Mouse (Mus musculus) heart, postnatal 14 days (tissue): Measurements from ENCODE around the gene Slc9a1. TPM values are rescaled to one million over a fixed set of nuclear protein-coding genes. Genes with fewer than 3 reads are reported as not detected.
A peak's percentile ranks its signal among the peaks of the same experiment; 100 is the strongest.

ENCODE experiments used
- DNase-seq, 2 experiments: peaks; one replicate each; pipeline ENCODE4 v3.0.0; 2021 to 2022
- intact Hi-C: fragments of 180-260 bp; cut with DNase I; formaldehyde crosslinking; loops from one replicate; pipeline ENCODE4 v1.15.1; 2025
- microRNA-seq, 2 experiments: library from miRNA; unstranded; fragments of <30 nt; microRNA quantifications; one replicate each; pipeline ENCODE4 v1.2.0; 2021 to 2022
- total RNA-seq, 2 experiments: library from RNA; stranded (reverse); gene quantifications; 2 replicates each; pipeline ENCODE4 v1.2.3; 2021

Slc9a1 gene
- total RNA-seq, 2 experiments from 2014 or later, result 21.2 to 22.9 TPM

DNA sequence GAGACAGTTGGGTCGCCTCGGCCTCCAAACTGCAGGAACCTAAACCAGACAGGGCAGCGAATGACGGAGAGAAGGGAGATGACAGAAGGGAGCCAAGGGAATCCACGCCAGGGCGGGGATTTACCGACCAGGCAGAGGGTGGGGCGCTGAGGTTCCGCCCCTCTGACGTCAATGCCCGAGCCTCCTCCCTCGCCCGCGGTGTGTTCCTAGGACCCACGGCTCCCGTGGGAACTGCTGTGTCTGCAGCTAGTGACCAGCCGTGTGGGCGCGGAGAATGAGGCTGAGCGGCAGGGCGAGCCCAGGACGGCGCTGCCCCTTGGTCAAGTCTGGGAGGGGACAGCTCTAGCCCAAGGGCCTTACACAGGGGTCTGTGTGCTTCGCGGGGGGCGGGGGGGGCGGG, 98.6 kb downstream of the Slc9a1 start:
- DNase-seq, result peak; percentile 88
- intact Hi-C loops, result no loop called here

DNA sequence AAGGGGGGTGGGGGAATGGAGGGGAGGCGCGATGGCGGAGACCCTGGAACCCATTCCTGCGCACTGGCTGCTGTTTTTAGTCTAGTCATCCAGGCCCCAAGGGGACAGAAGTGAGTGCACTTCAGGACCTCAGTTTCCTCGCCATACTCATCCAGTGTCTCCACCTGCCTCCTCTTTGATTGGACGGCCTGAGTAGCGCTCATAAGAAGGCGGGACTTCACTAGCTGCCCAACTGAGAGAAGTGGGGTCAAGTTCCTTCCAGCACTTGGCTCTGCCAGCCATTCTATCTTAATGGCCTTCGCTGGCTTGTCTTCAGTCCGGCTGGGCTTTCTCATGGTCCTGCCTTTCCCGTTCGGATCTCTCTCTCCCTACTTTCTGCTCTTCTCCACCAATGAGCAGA, 99.6 kb downstream of the Slc9a1 start:
- intact Hi-C loops, result no loop called here
- no peak for DNase-seq

DNA sequence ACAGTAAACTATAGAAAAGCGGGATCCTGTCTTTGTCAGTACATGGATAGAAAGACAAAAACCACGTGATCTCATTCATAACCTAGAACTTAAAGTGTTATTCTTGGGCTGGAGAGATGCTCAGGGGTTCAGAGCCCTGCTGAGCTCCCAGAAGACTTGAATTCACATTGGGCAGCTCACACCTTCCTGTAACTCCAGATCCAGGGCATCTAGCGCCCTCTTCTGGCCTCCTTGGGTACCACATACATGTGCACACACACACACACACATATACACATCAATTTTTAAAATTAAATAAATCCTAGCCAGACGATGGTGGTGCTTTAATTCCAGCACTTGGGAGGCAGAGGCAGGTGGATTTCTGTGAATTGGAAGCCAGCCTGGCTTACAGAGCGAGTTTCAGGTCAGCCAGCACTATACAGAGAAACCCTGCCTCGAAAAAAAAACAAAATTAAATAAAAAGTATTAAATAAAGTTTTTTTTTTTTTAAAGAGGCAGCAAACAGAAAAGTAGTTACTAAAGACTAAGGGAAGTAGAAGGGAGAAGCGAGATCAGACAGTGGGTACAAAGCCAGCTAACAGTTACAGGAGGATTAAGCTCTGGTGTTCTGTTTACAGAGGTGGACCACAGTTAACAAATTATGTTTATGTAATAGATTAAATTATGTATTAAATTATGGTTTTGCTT, 101.8 kb downstream of the Slc9a1 start:
- intact Hi-C loops, result no loop called here
- no peak for DNase-seq

Small RNA genes lying within 50 kb of the gene (microRNA-seq; reads per million reads assigned to microRNA genes)
- gene Mir5122, result 6.4 to 12.6 reads per million in 2 experiments

Other genes starting within 250 kb of the Slc9a1 start
- 100 to 1,000 TPM; 133 to 135 TPM for gene Wasf2, start 239.2 kb upstream of the Slc9a1 start, total RNA-seq
- not detected for gene Cd164l2, start 157.6 kb upstream of the Slc9a1 start, total RNA-seq
- under 1 TPM in 1 of 2 experiments, not detected in 1; 0.22 TPM for gene Gpr3, start 157.2 kb upstream of the Slc9a1 start, total RNA-seq
- gene Map3k6, start 128.9 kb upstream of the Slc9a1 start, total RNA-seq, result 10 to 100 TPM; 22.4 to 22.5 TPM
- 1 to 10 TPM in 1 of 2 experiments, under 1 TPM in 1; 0.84 to 2.4 TPM for gene Sytl1, start 106.6 kb upstream of the Slc9a1 start, total RNA-seq
- gene Tmem222, start 91.9 kb upstream of the Slc9a1 start, total RNA-seq, result 10 to 100 TPM; 25.1 to 27.0 TPM
- gene Wdtc1, start 16.2 kb upstream of the Slc9a1 start, total RNA-seq, result 10 to 100 TPM; 65.7 to 70.6 TPM
- gene Tent5b, start 110.4 kb downstream of the Slc9a1 start, total RNA-seq, result 1 to 10 TPM; 3.5 to 5.1 TPM
- gene Trnp1, start 128.8 kb downstream of the Slc9a1 start, total RNA-seq, result 1 to 10 TPM; 1.6 to 3.1 TPM
- not detected for gene Kdf1, start 149.3 kb downstream of the Slc9a1 start, total RNA-seq
- 10 to 100 TPM; 57.8 to 60.2 TPM for gene Nudc, start 176.3 kb downstream of the Slc9a1 start, total RNA-seq
- gene Nr0b2, start 183.7 kb downstream of the Slc9a1 start, total RNA-seq, result 10 to 100 TPM; 20.1 to 23.2 TPM
- gene Gpatch3, start 205.0 kb downstream of the Slc9a1 start, total RNA-seq, result 1 to 10 TPM; 4.2 to 4.9 TPM
- gene Gpn2, start 214.7 kb downstream of the Slc9a1 start, total RNA-seq, result 1 to 10 TPM; 7.7 to 8.6 TPM
- gene Sfn, start 232.5 kb downstream of the Slc9a1 start, total RNA-seq, result 1 to 10 TPM; 1.9 TPM